Mouse (Mus musculus) lung, adult 2 months (tissue): ENCODE measurements around the gene 1110008P14Rik.

ENCODE experiments used
- CTCF ChIP-seq: fragments of 200-500 bp; IDR thresholded peaks from 2 replicates; pipeline ENCODE4 v1.5.1; 2011; ENCODE audit warnings: mild to moderate bottlenecking, low read length, control low read depth; ENCODE audit not compliant: insufficient read depth
- POLR2A ChIP-seq: fragments of 200-500 bp; IDR thresholded peaks from 2 replicates; pipeline ENCODE4 v1.6.1; 2011; ENCODE audit warnings: low read depth, mild to moderate bottlenecking, control low read depth, low read length, borderline replicate concordance; ENCODE audit errors: extremely low read depth

GRCm38 (mm10) chr2:32353007-32353542, 28.7 kb downstream of the 1110008P14Rik start, which contains the start of gene Dnm1:
- no peak for TF ChIP-seq POLR2A
- TF ChIP-seq CTCF, result peak; percentile 58
